Mouse (Mus musculus): ENCODE data around the gene Sumo1. TPM values are rescaled to one million over a fixed set of nuclear protein-coding genes. Genes with fewer than 3 reads are reported as not detected.

Sumo1 gene
- total and polyA plus RNA-seq, 3 experiments = 19.5 to 61.4 (median 57.2) TPM

GRCm38 (mm10) chr1:59610929-59611328 is 59.7 kb downstream of the Sumo1 start:
- Histone ChIP-seq H3K4me3 (no peak overlapping the region), H3K27me3 (ENCODE audit: control insufficient read depth, insufficient read depth, low read length) (no peaks in the 10 kb centered on the region), H3K27ac (no peak overlapping the region), H3K36me3 (ENCODE audit: control insufficient read depth, insufficient read depth, low read length) (no peaks in the 10 kb centered on the region), H3K79me2 (replicated peaks; ENCODE audit: control insufficient read depth, insufficient read depth, low read length) (no peaks in the 10 kb centered on the region), H3K4me1 (ENCODE audit: control insufficient read depth, insufficient read depth, low read length) (no peaks in the 10 kb centered on the region), H3K9ac (ENCODE audit: low read depth, low read length) (no peak overlapping the region)
- 0 out of 2 replicates have a peak, but pooled peaks have one; percentile 23 for TF ChIP-seq CTCF (IDR thresholded peaks at IDR 0.05)
- no peak for TF ChIP-seq EP300 (IDR thresholded peaks at IDR 0.05; ENCODE audit: insufficient read depth, low read depth, low read length)
- 93% methylated on average over 3 of the region's 3 CpGs for WGBS
- intact Hi-C loops (cut with DNase I) = no loop called here
- DNase-seq = no peak

GRCm38 (mm10) chr1:59609896-59610295 is 60.7 kb downstream of the Sumo1 start:
- Histone ChIP-seq H3K79me2 (replicated peaks; ENCODE audit: control insufficient read depth, insufficient read depth, low read length) (no peaks in the 10 kb centered on the region), H3K36me3 (ENCODE audit: control insufficient read depth, insufficient read depth, low read length) (no peaks in the 10 kb centered on the region), H3K27ac (0 out of 2 replicates have a peak overlapping the region, but pooled peaks have one; percentile 15), H3K4me3 (no peak overlapping the region), H3K4me1 (ENCODE audit: control insufficient read depth, insufficient read depth, low read length) (no peaks in the 10 kb centered on the region), H3K9ac (ENCODE audit: low read depth, low read length) (no peak overlapping the region), H3K27me3 (ENCODE audit: control insufficient read depth, insufficient read depth, low read length) (no peaks in the 10 kb centered on the region)
- peak in 1 of 2 experiments; percentile 21 for DNase-seq
- intact Hi-C loops (cut with DNase I) = no loop called here
- TF ChIP-seq POLR2A (IDR thresholded peaks at IDR 0.05; ENCODE audit: insufficient read depth, low read depth, low read length) = no peak
- TF ChIP-seq CTCF (IDR thresholded peaks at IDR 0.05) = no peak
- TF ChIP-seq EP300 (IDR thresholded peaks at IDR 0.05; ENCODE audit: insufficient read depth, low read depth, low read length) = no peak
- 30% methylated on average over 10 of the region's 10 CpGs for WGBS

- Histone ChIP-seq H3K4me3 (no peak overlapping the region), H3K27me3 (ENCODE audit: control insufficient read depth, insufficient read depth, low read length) (no peaks in the 10 kb centered on the region), H3K9ac (ENCODE audit: low read depth, low read length) (no peak overlapping the region), H3K27ac (0 out of 2 replicates have a peak overlapping the region, but pooled peaks have one; percentile 15), H3K4me1 (ENCODE audit: control insufficient read depth, insufficient read depth, low read length) (no peaks in the 10 kb centered on the region), H3K79me2 (replicated peaks; ENCODE audit: control insufficient read depth, insufficient read depth, low read length) (no peaks in the 10 kb centered on the region), H3K36me3 (ENCODE audit: control insufficient read depth, insufficient read depth, low read length) (no peaks in the 10 kb centered on the region)
- intact Hi-C loops (cut with DNase I) = no loop called here
- TF ChIP-seq EP300 (IDR thresholded peaks at IDR 0.05; ENCODE audit: insufficient read depth, low read depth, low read length) = no peak
- no peak for TF ChIP-seq POLR2A (IDR thresholded peaks at IDR 0.05; ENCODE audit: insufficient read depth, low read depth, low read length)
- peak; percentile 51 for TF ChIP-seq CTCF (IDR thresholded peaks at IDR 0.05)
- DNase-seq = no peak
- WGBS = 77% methylated on average over 4 of the region's 4 CpGs
Observed at GRCm38 (mm10) chr1:59609458-59609857, 61.2 kb downstream of the Sumo1 start.

GRCm38 (mm10) chr1:59608920-59609319 is 61.7 kb downstream of the Sumo1 start:
- intact Hi-C loops (cut with DNase I) = no loop called here
- WGBS = 83% methylated on average over 5 of the region's 5 CpGs
- Histone ChIP-seq H3K36me3 (ENCODE audit: control insufficient read depth, insufficient read depth, low read length) (no peaks in the 10 kb centered on the region), H3K4me3 (no peak overlapping the region), H3K4me1 (ENCODE audit: control insufficient read depth, insufficient read depth, low read length) (no peaks in the 10 kb centered on the region), H3K79me2 (replicated peaks; ENCODE audit: control insufficient read depth, insufficient read depth, low read length) (no peaks in the 10 kb centered on the region), H3K27me3 (ENCODE audit: control insufficient read depth, insufficient read depth, low read length) (no peaks in the 10 kb centered on the region), H3K9ac (ENCODE audit: low read depth, low read length) (no peak overlapping the region), H3K27ac (no peak overlapping the region)
- no peak for DNase-seq
- TF ChIP-seq POLR2A (IDR thresholded peaks at IDR 0.05; ENCODE audit: insufficient read depth, low read depth, low read length) (no peak), CTCF (IDR thresholded peaks at IDR 0.05) (no peak), EP300 (IDR thresholded peaks at IDR 0.05; ENCODE audit: insufficient read depth, low read depth, low read length) (no peak)

- Histone ChIP-seq H3K9ac (ENCODE audit: low read depth, low read length) (no peak overlapping the region), H3K4me1 (ENCODE audit: control insufficient read depth, insufficient read depth, low read length) (no peaks in the 10 kb centered on the region), H3K36me3 (ENCODE audit: control insufficient read depth, insufficient read depth, low read length) (no peaks in the 10 kb centered on the region), H3K27ac (no peak overlapping the region), H3K79me2 (replicated peaks; ENCODE audit: control insufficient read depth, insufficient read depth, low read length) (no peaks in the 10 kb centered on the region), H3K27me3 (ENCODE audit: control insufficient read depth, insufficient read depth, low read length) (no peaks in the 10 kb centered on the region), H3K4me3 (no peak overlapping the region)
- DNase-seq = no peak
- TF ChIP-seq EP300 (IDR thresholded peaks at IDR 0.05; ENCODE audit: insufficient read depth, low read depth, low read length) (no peak), CTCF (IDR thresholded peaks at IDR 0.05) (no peak), POLR2A (IDR thresholded peaks at IDR 0.05; ENCODE audit: insufficient read depth, low read depth, low read length) (no peak)
- intact Hi-C loops (cut with DNase I) = no loop called here
- 90% methylated on average over 7 of the region's 7 CpGs for WGBS
Observed at GRCm38 (mm10) chr1:59608125-59608762, 62.4 kb downstream of the Sumo1 start.

- intact Hi-C loops (cut with DNase I) = no loop called here
- no peak overlapping the region for H3K9ac ChIP-seq (ENCODE audit: low read depth, low read length)
- H3K4me1 ChIP-seq (ENCODE audit: control insufficient read depth, insufficient read depth, low read length) = no peaks in the 10 kb centered on the region
- H3K36me3 ChIP-seq (ENCODE audit: control insufficient read depth, insufficient read depth, low read length) = no peaks in the 10 kb centered on the region
- no peaks in the 10 kb centered on the region for H3K27me3 ChIP-seq (ENCODE audit: control insufficient read depth, insufficient read depth, low read length)
- no peak overlapping the region for H3K4me3 ChIP-seq
- 59% methylated on average over 7 of the region's 7 CpGs for WGBS
- no peak overlapping the region for H3K27ac ChIP-seq
- TF ChIP-seq EP300 (IDR thresholded peaks at IDR 0.05; ENCODE audit: insufficient read depth, low read depth, low read length) = no peak
- no peak for TF ChIP-seq CTCF (IDR thresholded peaks at IDR 0.05)
- TF ChIP-seq POLR2A (IDR thresholded peaks at IDR 0.05; ENCODE audit: insufficient read depth, low read depth, low read length) = no peak
- no peak for DNase-seq
- no peaks in the 10 kb centered on the region for H3K79me2 ChIP-seq (replicated peaks; ENCODE audit: control insufficient read depth, insufficient read depth, low read length)
Observed at GRCm38 (mm10) chr1:59607071-59607470, 63.6 kb downstream of the Sumo1 start.
